Mouse (Mus musculus) c-Kit-positive CD71-positive TER-119-negative erythroid progenitor cells, embryonic 14.5 days (primary cell): ENCODE measurements around the gene Fam192a.

Experiments
- DNase-seq: peaks from one replicate; pipeline ENCODE4 v3.0.0-alpha.2; 2013; ENCODE audit warnings: low read depth

Fam192a gene

GRCm38 (mm10) chr8:94571896-94572295, 29.9 kb downstream of the Fam192a start:
- no peak for DNase-seq

GRCm38 (mm10) chr8:94569419-94569818, 32.4 kb downstream of the Fam192a start:
- DNase-seq, result no peak

- DNase-seq, result no peak
Observed at GRCm38 (mm10) chr8:94568098-94568497, 33.7 kb downstream of the Fam192a start.

- DNase-seq, result no peak
Observed at GRCm38 (mm10) chr8:94567159-94567849, 34.5 kb downstream of the Fam192a start.

GRCm38 (mm10) chr8:94566446-94567158, 35.2 kb downstream of the Fam192a start:
- DNase-seq, result no peak

GRCm38 (mm10) chr8:94566033-94566432, 35.8 kb downstream of the Fam192a start:
- no peak for DNase-seq

- DNase-seq, result no peak
Observed at GRCm38 (mm10) chr8:94564421-94564820, 37.4 kb downstream of the Fam192a start.

GRCm38 (mm10) chr8:94561256-94561655, 40.5 kb downstream of the Fam192a start:
- no peak for DNase-seq

- no peak for DNase-seq
Observed at GRCm38 (mm10) chr8:94557281-94557680, 44.5 kb downstream of the Fam192a start.

- DNase-seq, result no peak
Observed at GRCm38 (mm10) chr8:94552696-94553095, 49.1 kb downstream of the Fam192a start.

GRCm38 (mm10) chr8:94551471-94552422, 50.0 kb downstream of the Fam192a start:
- DNase-seq, result no peak

GRCm38 (mm10) chr8:94549998-94550397, 51.8 kb downstream of the Fam192a start:
- no peak for DNase-seq

GRCm38 (mm10) chr8:94549482-94549881, 52.3 kb downstream of the Fam192a start:
- DNase-seq, result no peak

- DNase-seq, result no peak
Observed at GRCm38 (mm10) chr8:94549041-94549440, 52.8 kb downstream of the Fam192a start.

GRCm38 (mm10) chr8:94543981-94544380, 57.8 kb downstream of the Fam192a start:
- DNase-seq, result no peak

GRCm38 (mm10) chr8:94540889-94541795, 60.7 kb downstream of the Fam192a start:
- DNase-seq, result no peak

GRCm38 (mm10) chr8:94540025-94540424, 61.8 kb downstream of the Fam192a start:
- no peak for DNase-seq

GRCm38 (mm10) chr8:94537456-94537855, 64.3 kb downstream of the Fam192a start:
- no peak for DNase-seq

GRCm38 (mm10) chr8:94535631-94536030, 66.2 kb downstream of the Fam192a start:
- DNase-seq, result no peak

- DNase-seq, result no peak
Observed at GRCm38 (mm10) chr8:94534612-94535011, 67.2 kb downstream of the Fam192a start.
